24 mouse cellular contexts compared by ENCODE assay signal in genomic region chr11:19673012-19673411, GRCm38 (mm10).
"Had no signal": no experiment of that assay in that cellular context is flagged by ENCODE, and none has a peak within 500 bp of the region (broad histone marks: within the 10 kb centered on the region; RNA-seq: fewer than 3 reads in every experiment).

No protein-coding gene starts in this region.

- DNase-seq: gastrocnemius, adult 2 months; gastrocnemius, postnatal 10 days; gastrocnemius, postnatal 25 days; heart, adult 18-20 months; heart, postnatal 10 days; heart, postnatal 4 days; kidney, adult 18-20 months; kidney, adult 8-10 months; kidney, postnatal 10 days; kidney, postnatal 25 days; kidney, postnatal 4 days; left cerebral cortex, postnatal 4 days had no signal

- H3K27ac ChIP-seq: gastrocnemius, adult 2 months; heart, embryonic 10.5 days; hindbrain, embryonic 10.5 days; hindbrain, embryonic 12.5 days; hindbrain, embryonic 14.5 days; intestine, embryonic 15.5 days; layer of hippocampus, adult 2 months; left cerebral cortex, adult 2 months; limb, embryonic 13.5 days; limb, embryonic 15.5 days; liver, embryonic 12.5 days; liver, embryonic 14.5 days had no signal

- H3K27me3 ChIP-seq: heart, embryonic 12.5 days; hindbrain, embryonic 12.5 days; intestine, embryonic 15.5 days; limb, embryonic 13.5 days; limb, embryonic 15.5 days; liver, embryonic 12.5 days had no signal

- H3K36me3 ChIP-seq: heart, embryonic 10.5 days; heart, embryonic 12.5 days; hindbrain, embryonic 10.5 days; hindbrain, embryonic 12.5 days; intestine, embryonic 15.5 days; limb, embryonic 13.5 days; limb, embryonic 15.5 days; liver, embryonic 12.5 days had no signal

- H3K4me1 ChIP-seq: heart, embryonic 12.5 days; intestine, embryonic 15.5 days; liver, embryonic 12.5 days had no signal

- H3K4me3 ChIP-seq: gastrocnemius, adult 2 months; heart, embryonic 10.5 days; heart, embryonic 12.5 days; hindbrain, embryonic 10.5 days; hindbrain, embryonic 12.5 days; intestine, embryonic 15.5 days; layer of hippocampus, adult 2 months; left cerebral cortex, adult 2 months; limb, embryonic 13.5 days; limb, embryonic 15.5 days; liver, embryonic 12.5 days had no signal

- H3K9me3 ChIP-seq: heart, embryonic 10.5 days; heart, embryonic 12.5 days; hindbrain, embryonic 10.5 days; hindbrain, embryonic 12.5 days; intestine, embryonic 15.5 days; limb, embryonic 13.5 days; limb, embryonic 15.5 days; liver, embryonic 12.5 days had no signal
